Mouse (Mus musculus): ENCODE measurements around the gene Ptpn22.

Ptpn22 gene

DNA sequence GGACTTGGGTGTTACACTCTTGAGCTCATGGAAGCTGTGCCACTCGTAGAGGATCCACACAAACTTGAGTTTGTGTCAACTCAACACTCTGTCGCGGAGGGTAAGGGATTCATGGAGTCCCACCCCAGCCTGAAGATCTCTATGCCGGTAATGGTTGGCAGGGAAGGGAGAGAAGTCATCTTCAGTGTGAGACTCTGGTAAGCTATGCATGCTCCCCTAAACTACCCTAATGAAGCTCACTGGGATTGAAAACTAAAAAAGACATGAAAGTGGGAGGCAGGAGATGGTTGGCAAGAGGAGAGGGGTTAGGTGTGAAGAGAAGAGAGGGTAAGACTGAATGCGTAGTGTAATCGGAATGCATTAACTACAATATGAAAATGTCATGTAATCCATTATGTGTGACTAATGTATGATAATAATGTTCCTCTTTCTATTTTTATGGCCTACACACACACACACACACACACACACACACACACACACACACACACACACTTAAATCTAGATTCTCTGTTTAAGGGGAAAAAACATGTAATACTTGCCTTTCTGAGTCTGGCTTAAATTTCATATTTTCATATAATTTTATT is 1.5 kb upstream of the Ptpn22 start:
- DNase-seq = no peak

DNA sequence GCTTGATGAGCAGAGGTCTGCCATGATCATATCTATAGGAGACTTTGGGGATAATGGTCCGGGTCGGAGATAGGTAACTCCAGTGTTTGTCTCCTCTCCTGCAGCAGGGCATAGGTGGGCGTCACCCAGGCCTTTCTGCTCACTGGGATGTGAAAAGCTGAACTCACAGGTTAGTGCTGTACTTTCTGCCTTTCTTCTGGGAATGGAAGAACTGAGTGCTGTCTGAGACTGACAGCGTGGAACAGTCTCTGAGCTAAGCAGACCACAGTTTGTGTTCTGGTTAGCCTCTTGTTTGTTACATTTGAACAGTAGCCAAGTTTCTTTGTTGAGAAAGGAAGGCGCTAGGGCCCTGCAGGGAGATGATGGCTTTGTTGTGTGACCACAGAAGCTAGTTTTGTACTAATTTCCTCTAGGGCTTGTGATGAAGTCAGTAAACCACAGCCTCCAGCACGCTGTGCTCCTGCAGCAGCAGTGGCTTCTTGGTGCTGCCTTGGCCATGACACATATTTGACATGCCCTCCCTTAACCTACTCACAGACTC is 326 bp downstream of the Ptpn22 start:
- no peak for DNase-seq

DNA sequence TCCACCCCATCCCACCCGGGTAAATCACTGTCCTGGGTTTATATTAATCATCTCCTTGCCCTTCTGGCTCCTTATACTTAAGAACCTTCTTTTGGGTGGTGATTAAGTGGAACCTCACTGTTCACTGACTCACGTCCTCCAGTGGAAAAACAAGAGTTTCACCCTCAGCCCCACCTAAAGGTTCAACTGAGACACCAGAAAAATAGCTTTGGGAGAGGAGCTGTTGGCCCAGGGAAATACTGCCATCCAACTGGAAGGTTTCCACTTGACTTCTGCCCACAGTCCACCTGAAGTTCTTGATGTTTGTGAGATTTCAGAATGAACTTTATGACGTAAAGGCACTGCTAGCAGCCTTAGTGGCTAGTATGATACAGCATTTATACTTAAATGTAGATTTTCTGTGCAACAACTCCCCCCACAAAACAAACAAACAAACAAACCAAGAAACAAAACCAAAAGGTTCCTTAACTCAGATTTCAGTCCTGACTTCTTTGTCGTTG is 3.2 kb downstream of the Ptpn22 start:
- DNase-seq = no peak

DNA sequence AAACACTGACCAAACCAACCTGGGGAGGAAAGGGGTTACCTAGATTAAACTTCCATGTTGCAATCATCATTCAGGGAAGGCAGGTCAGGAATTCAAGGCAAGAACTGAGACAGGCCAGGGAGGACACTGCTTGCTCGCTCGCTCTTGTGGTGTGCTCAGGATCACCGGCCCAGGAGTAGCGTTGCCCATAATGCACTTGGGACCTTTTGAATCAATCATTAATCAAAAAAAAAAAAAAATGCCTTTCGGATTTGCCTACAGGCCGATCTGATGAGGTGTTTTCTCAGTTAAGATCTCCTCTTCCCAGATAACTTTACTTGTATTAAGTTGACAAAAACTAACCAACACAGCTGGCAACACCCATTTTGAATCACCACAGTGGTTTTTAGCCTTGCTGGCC is 4.6 kb downstream of the Ptpn22 start:
- no peak for DNase-seq

DNA sequence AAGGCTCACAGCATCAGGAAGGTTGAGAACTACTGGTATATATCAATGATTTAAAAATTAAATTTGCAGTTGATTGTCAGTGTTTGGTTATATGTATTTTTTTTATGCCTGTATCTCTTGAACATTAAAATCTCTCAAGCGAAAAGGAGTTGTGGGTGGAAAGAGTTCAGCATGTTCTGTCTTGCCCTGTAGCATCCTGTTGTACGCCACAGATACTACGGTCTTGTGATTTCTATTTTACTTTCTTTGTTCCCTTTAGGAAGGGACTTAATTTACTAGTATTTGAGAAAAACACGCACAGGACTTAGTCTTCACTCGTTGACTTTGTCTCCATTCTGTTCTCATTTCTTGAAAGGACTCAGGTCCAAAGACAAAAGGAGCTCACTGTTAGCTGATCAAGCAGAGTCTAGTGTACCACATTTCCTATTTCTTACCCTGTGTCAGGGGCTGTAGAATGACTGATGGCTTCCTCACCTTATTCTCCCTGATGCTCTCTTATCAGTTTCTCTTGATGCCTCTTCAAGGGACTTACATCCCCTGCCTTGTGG is 7.9 kb downstream of the Ptpn22 start:
- no peak for DNase-seq

DNA sequence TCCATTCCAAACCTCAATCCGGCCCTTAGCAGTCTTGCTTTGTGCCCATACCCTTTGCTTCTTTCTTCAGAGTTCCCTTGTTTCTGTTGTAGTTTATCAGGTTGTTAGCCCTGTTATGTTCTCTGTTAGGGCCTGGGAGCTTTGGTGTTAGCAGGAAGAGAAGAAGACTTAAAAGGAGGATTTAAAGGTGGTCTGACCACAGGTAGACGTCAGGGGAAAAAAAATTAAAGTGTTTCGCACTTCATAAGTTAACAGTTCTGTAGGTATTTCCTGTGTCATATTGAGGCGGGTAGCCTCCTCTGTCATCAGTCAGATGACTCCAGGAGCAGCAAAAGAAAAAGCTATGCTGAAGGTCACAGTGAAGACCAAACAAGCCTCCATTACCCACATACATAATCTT is 8.4 kb downstream of the Ptpn22 start:
- no peak for DNase-seq

DNA sequence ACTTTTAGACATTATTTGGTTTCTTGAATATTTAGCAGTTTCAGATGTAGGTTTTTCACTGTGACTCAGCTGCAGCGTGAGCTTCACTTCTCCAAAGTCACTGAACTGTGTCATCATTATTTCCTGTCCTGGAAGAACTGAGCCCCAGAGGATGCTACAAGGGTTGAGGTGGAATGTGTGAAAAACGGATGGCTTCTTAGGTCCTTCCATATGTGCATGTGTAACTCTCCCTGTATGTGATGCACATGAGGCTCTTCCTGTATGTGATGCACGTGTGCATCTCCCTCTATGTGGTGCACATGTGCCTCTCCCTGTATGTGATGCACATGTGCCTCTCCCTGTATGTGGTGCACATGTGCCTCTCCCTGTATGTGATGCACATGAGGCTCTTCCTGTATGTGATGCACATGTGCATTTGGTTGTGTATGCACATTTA is 13.1 kb downstream of the Ptpn22 start:
- no peak for DNase-seq

DNA sequence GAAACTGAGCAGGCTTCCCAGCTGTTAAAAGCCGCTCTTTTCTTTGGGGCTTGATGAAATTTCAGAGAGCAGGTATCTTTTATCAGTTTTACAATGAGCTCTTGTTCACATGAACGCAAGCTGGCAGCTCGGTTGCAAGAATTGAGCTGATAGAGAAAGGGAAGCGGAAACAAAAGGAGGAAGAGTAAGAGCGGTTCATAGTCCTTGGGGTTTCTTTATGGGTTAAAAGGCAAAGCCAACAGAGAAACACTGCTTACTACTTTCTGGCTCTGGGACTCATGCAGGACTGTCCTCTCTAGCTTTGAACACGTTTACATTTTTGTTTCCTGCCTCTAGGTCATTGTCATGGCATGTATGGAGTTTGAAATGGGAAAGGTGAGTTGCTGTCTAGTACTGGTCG is 14.7 kb downstream of the Ptpn22 start:
- no peak for DNase-seq

DNA sequence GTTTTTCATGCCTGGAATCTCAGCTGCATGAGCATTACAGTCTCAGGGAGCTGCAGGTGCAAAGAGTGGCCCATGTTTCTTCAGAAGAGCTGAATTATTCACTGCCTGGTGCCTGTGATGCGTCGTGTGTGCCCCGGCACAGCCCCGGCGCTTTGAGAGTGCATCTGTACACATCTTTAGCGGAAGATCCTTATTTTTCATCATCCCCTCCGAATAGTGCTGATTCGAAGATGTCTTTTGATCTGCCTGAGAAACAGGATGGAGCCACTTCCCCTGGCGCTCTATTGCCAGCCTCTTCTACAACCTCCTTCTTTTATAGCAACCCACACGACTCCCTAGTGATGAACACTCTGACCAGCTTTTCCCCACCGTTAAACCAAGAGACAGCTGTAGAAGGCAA is 26.4 kb downstream of the Ptpn22 start:
- peak; percentile 2 for DNase-seq

DNA sequence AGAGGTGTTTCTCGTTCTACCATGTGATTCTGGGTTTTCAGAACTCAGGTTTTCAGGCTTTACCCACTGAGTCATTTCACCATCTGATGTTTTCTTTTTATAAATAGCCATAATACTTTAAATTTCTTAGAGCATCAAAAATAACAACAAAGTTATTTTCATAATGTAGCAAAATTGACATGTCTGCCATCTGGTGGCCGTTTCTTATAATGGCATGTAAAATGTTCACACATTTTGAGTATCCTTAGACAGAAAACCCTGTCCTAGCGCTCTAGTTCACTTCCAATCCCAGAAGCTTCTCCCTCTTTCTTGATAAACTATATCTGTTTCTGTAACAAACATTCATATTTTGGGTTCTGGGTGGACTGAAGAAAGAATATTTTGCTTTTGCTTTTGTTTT is 28.0 kb downstream of the Ptpn22 start:
- DNase-seq = peak; percentile 42

DNA sequence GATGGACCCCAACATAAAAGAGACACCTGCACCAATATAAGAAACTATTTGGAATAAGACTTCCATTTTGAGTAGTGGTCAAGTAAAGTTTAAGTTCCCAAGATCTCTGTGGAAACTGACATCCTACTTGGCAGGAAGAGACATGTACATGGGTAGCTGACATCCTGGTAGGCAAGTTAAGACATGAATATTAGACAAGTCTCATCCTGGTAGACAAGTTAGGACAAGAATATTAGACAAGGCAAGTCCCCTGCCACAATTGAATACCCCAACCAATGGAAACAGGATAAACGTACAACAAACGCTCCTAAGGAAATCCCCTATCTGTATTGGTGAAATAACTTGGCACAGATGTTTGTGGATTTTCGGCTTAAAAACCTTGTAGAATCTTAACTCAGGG is 33.8 kb downstream of the Ptpn22 start:
- DNase-seq = no peak

DNA sequence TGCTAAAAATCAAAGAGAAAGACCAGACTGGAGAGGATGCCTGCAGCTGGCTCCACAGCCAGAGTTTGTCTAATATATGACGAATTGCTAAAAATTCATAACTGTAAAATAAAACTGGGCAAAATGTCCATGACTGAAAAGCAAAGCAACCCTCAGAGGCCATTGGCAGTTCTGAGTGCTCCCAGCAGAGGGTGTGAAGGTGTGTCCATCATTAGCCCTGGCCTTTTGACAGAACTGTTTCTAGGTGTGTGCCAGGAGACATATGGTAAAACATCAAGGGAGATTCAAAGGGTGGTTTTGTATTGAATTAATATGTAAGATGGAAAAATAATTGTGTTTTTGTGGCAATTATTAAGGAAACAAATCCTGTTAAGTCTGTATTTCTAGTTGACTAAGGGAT is 45.1 kb downstream of the Ptpn22 start:
- no peak for DNase-seq

DNA sequence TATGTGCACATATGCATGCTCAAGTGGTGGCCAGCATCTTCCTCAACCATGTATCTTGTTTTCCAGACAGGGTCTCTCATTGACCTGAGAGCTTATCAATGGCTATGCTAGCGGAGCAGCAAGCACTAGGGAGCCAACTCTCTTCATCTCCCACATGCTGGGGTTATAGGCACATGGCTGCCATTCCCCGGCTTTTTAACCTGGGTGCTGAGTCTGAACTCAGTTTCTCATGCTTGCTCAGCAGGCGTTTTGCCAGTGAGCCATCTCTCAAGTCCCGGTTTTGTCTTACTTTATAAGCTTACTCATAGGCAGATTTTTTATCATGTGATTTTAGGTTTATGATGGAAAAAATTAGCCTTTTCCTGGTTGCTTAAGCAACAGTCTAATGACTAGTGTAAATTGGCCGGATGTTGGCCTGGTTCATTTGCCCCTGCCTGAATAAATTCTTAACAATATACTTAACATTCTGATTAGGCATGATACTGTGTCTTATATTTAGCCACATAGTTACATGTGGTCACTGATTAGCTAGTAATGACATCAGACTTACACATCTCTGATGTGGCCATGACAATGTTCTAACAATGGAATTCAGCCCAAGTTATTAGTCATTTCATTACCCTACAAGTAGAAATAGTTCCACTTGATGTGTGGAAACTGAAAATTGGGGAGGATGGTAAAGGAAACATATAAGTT is 47.9 kb downstream of the Ptpn22 start:
- DNase-seq = no peak

DNA sequence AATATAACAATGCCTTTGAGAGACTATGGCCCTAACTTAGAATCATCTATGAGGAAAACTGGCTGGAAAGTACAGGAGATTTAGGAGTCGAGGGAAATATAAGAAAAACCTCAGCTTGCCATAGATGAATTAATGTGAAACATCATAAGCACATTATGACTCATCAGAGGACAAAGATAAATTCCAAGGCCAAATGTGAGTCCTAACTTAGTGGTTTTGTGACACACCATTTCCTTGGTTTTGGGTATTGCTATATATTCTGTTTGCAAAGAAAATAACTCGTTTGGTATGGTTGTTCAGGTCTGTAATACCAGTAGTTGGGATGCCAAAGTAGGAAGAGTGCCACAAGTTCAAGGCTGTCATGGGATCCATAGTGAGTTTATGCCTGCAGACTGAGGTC is 49.2 kb downstream of the Ptpn22 start:
- no peak for DNase-seq

DNA sequence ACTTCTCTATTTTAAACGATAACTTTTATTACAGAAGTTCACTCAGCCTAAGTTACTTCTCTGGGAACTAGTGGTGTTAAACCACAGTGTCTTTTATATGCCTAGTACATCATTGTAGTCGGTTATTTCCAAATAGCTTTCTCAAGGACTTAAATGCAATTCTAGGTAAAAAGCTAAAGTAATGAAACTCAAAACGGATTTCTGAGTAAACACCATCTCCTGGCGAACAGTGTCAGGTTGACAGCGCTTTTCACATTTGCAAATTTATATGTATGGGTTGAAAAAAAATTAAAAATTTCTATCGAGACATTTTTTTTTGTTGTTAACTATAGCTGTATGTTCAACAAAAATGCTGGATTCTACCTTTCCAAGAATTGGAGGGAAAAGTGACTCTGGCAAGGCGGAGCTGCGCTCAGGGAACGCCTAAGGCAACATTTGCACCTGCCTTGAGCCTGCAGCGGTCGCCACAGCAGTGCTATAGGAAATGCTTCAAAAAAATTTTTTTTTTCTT is 53.9 kb downstream of the Ptpn22 start:
- no peak for DNase-seq

DNA sequence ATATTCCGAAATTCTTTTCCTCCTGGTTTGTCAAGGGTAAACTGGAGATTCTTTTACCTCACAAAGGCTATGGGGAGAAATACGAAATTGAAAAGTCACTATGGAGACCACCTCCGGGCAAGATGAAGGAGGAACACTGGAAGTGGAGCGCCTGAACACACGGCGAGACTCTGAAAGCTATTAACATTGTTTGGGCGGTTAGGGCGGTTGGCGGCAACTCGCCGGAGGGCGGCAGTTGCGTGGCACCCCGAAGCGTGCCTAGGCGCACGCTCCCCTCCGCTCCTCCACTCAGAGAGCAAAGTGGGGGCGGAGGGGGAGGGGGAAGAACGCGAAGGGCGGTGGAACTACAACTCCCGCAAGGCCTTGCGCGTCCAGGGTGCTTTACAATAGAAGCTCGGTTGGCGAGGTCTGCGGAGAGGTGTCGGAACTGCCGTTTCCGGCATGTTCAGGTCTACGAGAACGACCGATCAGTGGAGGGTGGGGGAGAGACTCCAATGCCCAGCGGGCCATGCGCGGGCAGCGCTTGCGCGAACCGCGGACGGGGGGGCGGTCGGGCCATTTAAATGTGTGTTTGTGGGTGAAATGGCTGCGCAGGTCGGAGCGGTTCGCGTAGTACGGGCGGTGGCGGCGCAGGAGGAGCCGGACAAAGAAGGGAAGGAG is 54.5 kb downstream of the Ptpn22 start, which contains the start of gene Rsbn1:
Gene Rsbn1 (plus strand): TSS at position 111 of the 660 bp plus-strand sequence.
- DNase-seq = peak; percentile 99

DNA sequence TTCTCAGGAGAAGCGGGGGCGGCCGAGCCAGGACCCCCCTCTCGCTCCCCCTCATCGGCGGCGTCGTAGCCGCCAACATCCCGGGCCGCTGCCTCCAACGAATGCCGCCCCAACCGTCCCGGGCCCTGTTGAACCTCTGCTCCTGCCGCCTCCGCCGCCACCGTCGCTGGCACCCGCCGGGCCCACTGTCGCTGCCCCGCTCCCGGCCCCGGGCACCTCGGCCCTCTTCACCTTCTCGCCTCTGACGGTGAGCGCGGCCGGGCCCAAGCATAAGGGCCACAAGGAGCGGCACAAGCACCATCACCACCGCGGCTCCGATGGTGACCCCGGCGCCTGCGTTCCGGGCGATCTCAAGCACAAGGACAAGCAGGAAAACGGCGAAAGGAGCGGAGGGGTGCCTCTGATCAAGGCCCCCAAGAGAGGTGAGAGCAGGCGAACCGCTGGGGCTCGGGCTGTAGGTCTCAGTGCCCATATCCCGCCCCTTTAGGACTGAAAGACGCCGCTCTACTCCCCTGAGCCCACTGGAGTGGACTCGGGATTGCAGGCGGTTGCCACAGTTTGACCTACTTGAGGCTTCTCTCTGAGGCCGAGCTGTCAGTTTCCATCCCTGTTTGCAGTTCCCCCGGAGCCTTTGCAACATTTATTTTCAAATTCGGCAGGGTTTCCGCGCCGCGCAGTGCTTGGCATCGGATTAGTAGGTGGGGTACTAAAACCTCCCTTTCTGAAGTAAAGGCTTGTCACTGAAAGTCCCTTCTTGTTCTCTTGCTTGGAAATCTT is 55.3 kb downstream of the Ptpn22 start:
- peak; percentile 31 for DNase-seq

DNA sequence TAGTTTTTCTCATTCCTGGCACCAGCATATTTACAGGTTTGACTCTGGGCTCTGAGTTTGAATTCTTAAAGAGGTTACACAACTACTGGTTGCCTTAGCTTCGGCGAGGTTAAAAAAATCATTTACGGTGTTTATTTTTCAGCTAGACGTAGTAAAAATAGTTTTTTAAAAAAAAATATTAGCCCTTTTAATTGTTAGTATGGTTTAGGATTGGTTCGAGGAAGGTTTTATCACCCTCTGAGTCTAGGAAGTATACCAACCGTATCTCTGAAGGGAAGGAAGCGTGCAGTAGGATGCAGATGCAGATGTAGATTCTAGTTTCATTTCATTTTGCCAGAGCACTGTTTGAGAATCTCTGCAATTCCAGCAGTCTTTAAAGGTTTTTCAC is 55.9 kb downstream of the Ptpn22 start:
- no peak for DNase-seq

DNA sequence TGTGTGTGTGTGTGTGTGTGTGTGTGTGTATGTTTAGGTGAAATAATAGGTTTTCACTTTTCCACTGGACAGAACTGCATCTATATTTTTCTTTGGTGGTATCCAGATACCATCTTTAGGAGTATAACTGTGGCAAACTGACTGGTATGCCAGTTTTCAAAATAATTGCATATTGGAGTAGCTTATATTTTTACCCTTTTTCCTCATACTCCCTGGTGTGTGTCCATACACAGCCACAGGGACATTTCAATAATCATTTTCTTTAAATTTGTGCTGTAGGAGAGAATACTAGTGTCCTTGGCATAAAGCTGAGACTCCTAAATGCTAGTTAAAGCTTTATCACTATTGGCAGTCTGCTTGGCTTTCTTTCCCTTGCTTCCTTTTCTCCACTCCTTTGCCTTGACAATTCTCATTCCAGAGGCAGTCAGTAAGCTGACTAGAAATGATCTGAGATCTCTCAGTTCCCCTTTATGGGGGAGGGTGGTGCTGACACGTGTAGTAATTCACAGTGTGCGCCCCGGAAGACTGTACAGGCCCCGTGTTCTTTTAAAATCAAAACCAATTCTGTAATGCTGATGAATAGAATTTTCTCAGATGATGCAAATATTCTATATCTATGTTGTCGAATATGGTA is 56.7 kb downstream of the Ptpn22 start:
- DNase-seq = no peak

DNA sequence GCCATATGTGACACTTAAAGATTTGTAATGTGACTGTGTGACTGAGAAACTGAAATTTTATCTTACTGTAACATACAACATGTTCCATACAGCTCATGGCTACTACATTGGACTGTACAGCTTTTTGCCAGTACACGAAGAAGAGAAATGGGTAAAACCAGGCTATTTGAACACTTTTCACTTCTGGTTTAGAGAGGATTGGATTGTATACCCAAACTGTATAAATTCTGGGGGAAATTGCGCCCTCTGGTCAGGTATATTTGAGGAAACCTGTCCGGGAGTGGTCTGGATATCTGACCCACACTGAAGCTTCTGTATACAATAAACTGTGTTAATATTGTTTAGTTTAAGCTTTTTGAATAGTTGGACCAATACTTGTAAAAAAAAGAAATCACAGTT is 57.2 kb downstream of the Ptpn22 start:
- DNase-seq = no peak

DNA sequence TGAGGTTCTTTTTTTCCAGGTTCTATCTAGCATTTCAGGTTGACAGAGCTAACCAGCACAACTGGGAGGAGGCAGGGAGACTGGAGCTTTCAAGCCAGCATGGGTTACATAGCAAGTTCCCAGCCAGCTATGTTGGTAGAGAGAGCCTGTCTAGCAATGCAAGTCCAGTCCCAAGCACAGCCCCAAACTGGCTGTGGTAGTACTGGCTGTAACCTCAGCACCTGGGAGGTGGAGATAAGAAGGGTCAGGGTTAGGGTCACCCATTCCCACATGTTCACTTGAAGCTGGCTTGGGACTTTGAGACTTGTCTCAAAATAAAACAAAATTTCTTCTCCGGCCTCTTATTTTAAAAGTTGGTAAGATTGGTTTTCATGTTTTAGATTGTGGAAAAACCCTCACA is 60.5 kb downstream of the Ptpn22 start:
- no peak for DNase-seq

DNA sequence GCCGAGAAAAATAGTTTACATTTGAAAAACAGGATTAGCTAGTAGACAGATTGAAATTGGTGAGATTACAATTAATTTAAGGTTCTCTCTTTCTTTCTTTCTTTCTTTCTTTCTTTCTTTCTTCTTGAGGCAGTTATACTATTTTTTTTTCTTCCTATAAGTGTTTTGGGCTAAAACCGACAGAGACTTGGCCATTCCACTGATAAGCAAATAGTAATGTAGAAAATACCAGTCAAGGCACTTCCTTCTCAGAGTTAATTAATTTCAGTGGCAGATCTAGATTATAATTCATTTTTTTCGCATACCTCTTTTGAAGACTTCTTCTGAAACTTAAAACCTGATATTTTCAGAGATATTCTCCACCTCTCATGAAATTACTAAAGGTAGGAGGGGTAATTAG is 65.7 kb downstream of the Ptpn22 start:
- DNase-seq = no peak
